Mouse (Mus musculus) lung, embryonic 16.5 days (tissue): ENCODE data around the gene Cmss1. TPM values are rescaled to one million over a fixed set of nuclear protein-coding genes. Genes with fewer than 3 reads are reported as not detected.

ENCODE experiments used
- ATAC-seq: fragments of 200-750 bp; cut with Nextera tagmentation; 2 replicates; pipeline ENCODE4 v1.8.0; 2017; ENCODE audit warnings: low read depth, mild to moderate bottlenecking, moderate library complexity
- H3K27ac ChIP-seq: fragments of 300-500 bp; sonication (generic); 2 replicates; pipeline ENCODE4 v1.5.1; 2014; ENCODE audit warnings: mild to moderate bottlenecking, control low read depth, low read length
- H3K27me3 ChIP-seq: fragments of 300-500 bp; sonication (generic); 2 replicates; pipeline ENCODE4 v1.6.1; 2014; ENCODE audit warnings: low read depth, low read length, mixed read lengths; ENCODE audit not compliant: control insufficient read depth, insufficient read depth
- H3K36me3 ChIP-seq: fragments of 300-500 bp; sonication (generic); 2 replicates; pipeline ENCODE4 v1.6.1; 2014; ENCODE audit warnings: low read length; ENCODE audit not compliant: control insufficient read depth, insufficient read depth
- H3K4me1 ChIP-seq: fragments of 300-500 bp; sonication (generic); replicated peaks from 2 replicates; pipeline ENCODE4 v1.6.1; 2014; ENCODE audit warnings: low read length, mixed read lengths; ENCODE audit not compliant: control insufficient read depth, insufficient read depth
- H3K4me2 ChIP-seq: fragments of 300-500 bp; sonication (generic); 2 replicates; pipeline ENCODE4 v1.6.1; 2014; ENCODE audit warnings: low read depth, low read length, control low read depth
- H3K4me3 ChIP-seq: fragments of 300-500 bp; sonication (generic); 2 replicates; pipeline ENCODE4 v1.5.1; 2014; ENCODE audit warnings: mild to moderate bottlenecking, low read length, control low read depth
- H3K9ac ChIP-seq: fragments of 300-500 bp; sonication (generic); 2 replicates; pipeline ENCODE4 v1.6.1; 2014; ENCODE audit warnings: low read length, control low read depth
- H3K9me3 ChIP-seq: fragments of 300-500 bp; sonication (generic); 2 replicates; pipeline ENCODE4 v1.6.1; 2016; ENCODE audit warnings: low read length; ENCODE audit not compliant: control insufficient read depth
- WGBS: fragments of 180-500 bp; shearing (Covaris S2); extraction: QIAGEN DNeasy Blood & Tissue Kit; methylation state at CpG from one replicate; pipeline ENCODE4 v1.1.7; 2014; 5-methylcytosine and 5-hydroxymethylcytosine counted together
- polyA plus RNA-seq: library from polyadenylated mRNA; unstranded; fragments of >200 nt; fragmentation: Nextera tagmentation; extraction: Ambion mirVana; gene quantifications from 2 replicates; pipeline ENCODE4 v1.2.1, GENCODE M21; 2015

Gene Cmss1
- polyA plus RNA-seq, 1 experiment from 2014 or later = 48.5 TPM

- no peak for ATAC-seq
- H3K4me1 ChIP-seq = peaks cover 5% of the 10 kb centered on the region
- no peaks in the 10 kb centered on the region for H3K27me3 ChIP-seq
- H3K9ac ChIP-seq = no peak overlapping the region
- H3K9me3 ChIP-seq = no peaks in the 10 kb centered on the region
- no peak overlapping the region for H3K4me2 ChIP-seq
- no peaks in the 10 kb centered on the region for H3K36me3 ChIP-seq
- WGBS = 72% methylated on average over 3 of the region's 3 CpGs
- H3K27ac ChIP-seq = no peak overlapping the region
- no peak overlapping the region for H3K4me3 ChIP-seq
Observed at GRCm38 (mm10) chr16:57509099-57509498, 97.6 kb downstream of the Cmss1 start.

DNA sequence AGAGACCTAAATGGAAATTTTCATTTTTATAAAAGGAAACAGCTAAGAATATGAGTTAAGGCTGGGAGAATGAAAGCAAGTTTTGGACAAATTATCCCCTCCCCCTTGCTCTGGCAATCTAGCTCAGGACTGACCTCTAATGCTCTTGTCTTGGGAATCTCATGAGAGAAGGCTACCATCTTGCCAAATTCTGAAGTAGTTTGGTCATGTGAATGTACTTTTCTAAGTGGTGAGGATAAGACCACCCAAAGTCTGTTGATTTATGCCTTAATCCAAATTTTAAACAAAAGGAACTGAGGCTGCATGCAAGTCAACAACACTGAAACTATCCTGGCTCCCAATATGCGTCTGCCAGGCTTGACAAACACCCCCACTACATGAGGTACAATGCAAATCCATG lies 98.3 kb downstream of the Cmss1 start:
- Histone ChIP-seq H3K4me3 (no peak overlapping the region), H3K9ac (no peak overlapping the region), H3K27me3 (no peaks in the 10 kb centered on the region), H3K4me1 (peaks cover 5% of the 10 kb centered on the region), H3K9me3 (no peaks in the 10 kb centered on the region), H3K36me3 (no peaks in the 10 kb centered on the region), H3K4me2 (no peak overlapping the region), H3K27ac (no peak overlapping the region)
- ATAC-seq = no peak
- 59% methylated on average over 1 of the region's 1 CpGs for WGBS

GRCm38 (mm10) chr16:57506133-57506532 lies 100.5 kb downstream of the Cmss1 start:
- H3K27ac ChIP-seq = no peak overlapping the region
- H3K36me3 ChIP-seq = no peaks in the 10 kb centered on the region

DNA sequence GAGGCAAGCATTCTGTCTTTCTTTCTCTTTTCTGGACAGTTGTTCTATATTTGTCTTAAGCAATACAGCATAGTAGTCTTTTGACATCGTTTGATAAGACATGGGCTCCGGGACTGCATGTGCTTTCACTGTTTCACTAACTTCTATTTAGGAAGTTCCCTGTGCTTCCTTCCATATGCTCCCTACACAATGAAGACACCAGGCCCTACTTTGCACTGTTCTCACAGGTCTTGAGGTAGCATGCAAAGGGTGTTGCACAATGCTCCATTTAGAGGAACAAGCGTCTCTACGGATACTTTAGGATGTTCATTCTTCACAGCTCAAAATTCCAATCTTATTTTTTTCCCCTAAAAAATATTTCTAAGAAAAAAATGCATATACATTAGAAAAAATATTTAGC lies 101.9 kb downstream of the Cmss1 start:
- Histone ChIP-seq H3K4me2 (no peak overlapping the region), H3K27ac (no peak overlapping the region), H3K4me1 (peaks cover 5% of the 10 kb centered on the region), H3K36me3 (no peaks in the 10 kb centered on the region), H3K27me3 (no peaks in the 10 kb centered on the region), H3K9ac (no peak overlapping the region), H3K9me3 (no peaks in the 10 kb centered on the region), H3K4me3 (no peak overlapping the region)
- no peak for ATAC-seq
- WGBS = 73% methylated on average over 4 of the region's 4 CpGs

More at GRCm38 (mm10) chr16:57506133-57506532, 100.5 kb downstream of the Cmss1 start:
- Histone ChIP-seq H3K9me3 (no peaks in the 10 kb centered on the region), H3K4me1 (peaks cover 5% of the 10 kb centered on the region), H3K27me3 (no peaks in the 10 kb centered on the region), H3K9ac (no peak overlapping the region), H3K4me3 (no peak overlapping the region), H3K4me2 (no peak overlapping the region; the same call in 1 of the 2 replicates)
- peak; percentile 94 for ATAC-seq
- 37% methylated on average over 6 of the region's 6 CpGs for WGBS

- H3K4me1 ChIP-seq = peaks cover 5% of the 10 kb centered on the region
- H3K9me3 ChIP-seq = no peaks in the 10 kb centered on the region
- no peak overlapping the region for H3K27ac ChIP-seq
- no peak for ATAC-seq
- H3K4me2 ChIP-seq = no peak overlapping the region
- no peaks in the 10 kb centered on the region for H3K36me3 ChIP-seq
- H3K9ac ChIP-seq = no peak overlapping the region
- 62% methylated on average over 5 of the region's 5 CpGs for WGBS
- H3K27me3 ChIP-seq = no peaks in the 10 kb centered on the region
- H3K4me3 ChIP-seq = no peak overlapping the region
Observed at GRCm38 (mm10) chr16:57502761-57503160, 103.9 kb downstream of the Cmss1 start.

DNA sequence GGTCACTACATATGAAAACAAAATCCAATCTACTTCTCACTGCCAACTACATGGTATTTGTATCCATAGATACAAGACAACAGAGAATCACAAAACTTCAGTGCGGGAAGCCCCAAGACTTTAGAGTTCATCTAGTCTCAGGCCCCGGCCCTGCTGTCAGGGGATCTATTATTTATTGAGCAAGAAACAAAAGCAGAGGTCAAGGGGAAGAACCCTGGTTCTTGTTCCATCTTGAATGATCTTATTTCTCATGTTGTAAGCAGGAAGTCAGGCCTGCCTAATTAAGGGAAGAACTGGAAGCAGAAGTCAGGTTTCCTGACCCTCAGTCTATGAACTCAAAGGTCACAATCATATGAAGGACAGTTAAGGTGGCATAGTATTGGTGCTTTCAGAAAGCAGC lies 104.4 kb downstream of the Cmss1 start:
- Histone ChIP-seq H3K4me2 (no peak overlapping the region), H3K9ac (no peak overlapping the region), H3K4me1 (peaks cover 5% of the 10 kb centered on the region), H3K27me3 (no peaks in the 10 kb centered on the region), H3K9me3 (no peaks in the 10 kb centered on the region), H3K36me3 (no peaks in the 10 kb centered on the region), H3K27ac (no peak overlapping the region), H3K4me3 (no peak overlapping the region)
- 56% methylated on average over 2 of the region's 2 CpGs for WGBS
- ATAC-seq = no peak

- 51% methylated on average over 3 of the region's 3 CpGs for WGBS
- no peak for ATAC-seq
Observed at GRCm38 (mm10) chr16:57500851-57501250, 105.8 kb downstream of the Cmss1 start.

DNA sequence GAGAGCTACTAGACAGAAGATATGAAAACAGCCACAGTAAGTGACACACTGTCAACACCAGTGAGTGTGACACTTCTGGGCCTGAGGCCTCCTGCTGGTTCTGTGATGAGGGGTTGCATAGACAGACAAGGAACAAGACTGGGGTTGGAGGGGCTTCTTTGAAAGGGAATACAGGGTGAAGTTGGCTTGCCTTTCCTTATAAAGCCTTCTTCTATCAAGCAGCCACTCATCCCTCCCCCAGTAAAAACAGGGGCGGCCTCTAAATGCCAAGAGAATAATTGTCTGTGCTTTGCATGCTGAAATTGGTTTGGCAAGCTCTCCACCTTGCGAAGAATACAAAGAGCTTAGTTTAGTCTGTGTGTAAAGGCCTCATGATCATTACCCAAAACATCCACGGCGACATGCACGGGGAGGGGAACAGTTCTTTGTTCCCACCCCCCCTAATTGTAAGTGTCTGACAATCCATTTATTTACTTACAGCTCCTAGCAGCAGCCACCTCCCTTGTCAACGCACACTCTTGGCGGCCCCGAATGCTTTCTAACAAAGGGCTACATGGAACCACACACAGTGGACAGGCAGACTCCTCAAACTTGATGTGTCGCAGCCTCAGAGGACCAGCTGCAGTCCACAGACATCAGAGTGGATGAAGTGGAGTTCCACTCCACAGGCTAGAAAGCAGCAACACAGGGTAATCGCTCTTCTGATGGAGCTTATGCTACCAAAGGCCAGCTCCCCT lies 110.1 kb downstream of the Cmss1 start:
- Histone ChIP-seq H3K27ac (peak overlapping the region; percentile 35; the same call in 1 of the 2 replicates), H3K9ac (no peak overlapping the region), H3K36me3 (no peaks in the 10 kb centered on the region), H3K27me3 (no peaks in the 10 kb centered on the region), H3K4me2 (no peak overlapping the region), H3K4me1 (peaks cover 7% of the 10 kb centered on the region), H3K9me3 (no peaks in the 10 kb centered on the region), H3K4me3 (no peak overlapping the region)
- ATAC-seq = peak; percentile 60
- 37% methylated on average over 10 of the region's 10 CpGs for WGBS

More at GRCm38 (mm10) chr16:57500851-57501250, 105.8 kb downstream of the Cmss1 start:
- no peak overlapping the region for H3K4me2 ChIP-seq
- H3K27me3 ChIP-seq = no peaks in the 10 kb centered on the region
- no peak overlapping the region for H3K4me3 ChIP-seq
- H3K4me1 ChIP-seq = peaks cover 9% of the 10 kb centered on the region
- H3K27ac ChIP-seq = no peak overlapping the region
- no peaks in the 10 kb centered on the region for H3K36me3 ChIP-seq
- no peaks in the 10 kb centered on the region for H3K9me3 ChIP-seq
- no peak overlapping the region for H3K9ac ChIP-seq

- H3K9ac ChIP-seq = no peak overlapping the region
- H3K9me3 ChIP-seq = no peaks in the 10 kb centered on the region
- peak overlapping the region; percentile 35; the same call in 1 of the 2 replicates for H3K27ac ChIP-seq
- peak; percentile 36; the same call in 1 of the 2 replicates for ATAC-seq
- peaks cover 7% of the 10 kb centered on the region for H3K4me1 ChIP-seq
- H3K27me3 ChIP-seq = no peaks in the 10 kb centered on the region
- 0 out of 2 replicates have a peak overlapping the region, but pooled peaks have one; percentile 4 for H3K4me2 ChIP-seq
- WGBS = 46% methylated on average over 10 of the region's 10 CpGs
- no peak overlapping the region for H3K4me3 ChIP-seq
- no peaks in the 10 kb centered on the region for H3K36me3 ChIP-seq
Observed at GRCm38 (mm10) chr16:57495476-57496203, 111.0 kb downstream of the Cmss1 start.
